Mouse (Mus musculus) forebrain, embryonic 15.5 days (tissue): Measurements from ENCODE around the gene Pmp22. TPM values are rescaled to one million over a fixed set of nuclear protein-coding genes. Genes with fewer than 3 reads are reported as not detected.

ENCODE experiments used
- polyA plus RNA-seq: library from polyadenylated mRNA; unstranded; fragments of >200 nt; fragmentation: Nextera tagmentation; extraction: Ambion mirVana; gene quantifications from 2 replicates; pipeline ENCODE4 v1.2.1, GENCODE M21; 2015

The Pmp22 gene
- polyA plus RNA-seq, 1 experiment from 2014 or later: 26.5 TPM

Other genes with a start within 250 kb of the Pmp22 start
- 51.3 and 59.1 TPM in 2 replicates for gene Tvp23b, start 249.5 kb upstream of the Pmp22 start, polyA plus RNA-seq
- gene Cdrt4, start 177.8 kb upstream of the Pmp22 start, polyA plus RNA-seq: not detected in 2 replicates
- gene Tekt3, start 67.3 kb upstream of the Pmp22 start, polyA plus RNA-seq: not detected in 2 replicates